Mouse (Mus musculus): ENCODE measurements at regions not wholly inside any gene's neighbourhood (a gene's known extent, or its start where the extent isn't known, plus 50 kb on each side); places are given as distances from the start of the nearest gene placed in this dataset. TPM values are rescaled to one million over a fixed set of nuclear protein-coding genes. Genes with fewer than 3 reads are reported as not detected.

DNA sequence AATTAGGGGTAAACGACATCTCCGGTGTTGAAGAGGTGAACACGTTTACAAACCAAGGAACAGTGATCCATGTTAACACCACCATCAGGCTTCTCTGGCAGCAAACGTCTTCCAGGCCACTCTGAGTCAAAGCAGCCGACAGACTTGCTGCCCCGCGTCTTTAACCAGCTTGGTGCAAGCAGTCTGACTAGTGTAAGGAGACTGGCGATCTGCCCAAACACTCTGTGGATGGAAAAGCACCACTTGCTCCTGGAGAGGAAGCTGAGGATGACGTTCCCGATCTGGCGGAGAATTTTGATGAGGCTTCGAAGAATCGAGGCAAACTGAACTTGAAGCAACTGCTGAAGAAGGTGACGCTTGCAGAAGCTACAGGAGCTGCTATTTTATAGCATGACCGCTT lies 57.5 kb upstream of the Med13l start:
- Histone ChIP-seq H3K4me3 (ENCODE audit: insufficient read depth, poor library complexity, severe bottlenecking) (no peak overlapping the region), H3ac (ENCODE audit: control insufficient read depth, insufficient read length, low read depth) (no peak overlapping the region), H3K36me3 (ENCODE audit: control insufficient read depth, insufficient read depth) (no peaks in the 10 kb centered on the region), H3K79me2 (ENCODE audit: control insufficient read depth, insufficient read depth) (no peaks in the 10 kb centered on the region), H3K79me3 (ENCODE audit: low read depth) (no peaks in the 10 kb centered on the region), H3K27me3 (ENCODE audit: control insufficient read depth, insufficient read depth, insufficient read length) (no peaks in the 10 kb centered on the region)
- TF ChIP-seq FOSL1 (IDR thresholded peaks at IDR 0.05; ENCODE audit: insufficient read depth, low read length, poor library complexity, severe bottlenecking): no peak
- TF ChIP-seq USF1 (IDR thresholded peaks at IDR 0.05; ENCODE audit: low read depth): no peak
- no peak for TF ChIP-seq CEBPB (IDR thresholded peaks at IDR 0.05; ENCODE audit: low read depth)
- no peak for TF ChIP-seq MAX (IDR thresholded peaks at IDR 0.05)
- TF ChIP-seq CTCF (IDR thresholded peaks at IDR 0.05; ENCODE audit: control insufficient read depth, insufficient read depth, insufficient read length): no peak
- no peak for TF ChIP-seq MYOD1 (IDR thresholded peaks at IDR 0.05; ENCODE audit: control insufficient read depth, insufficient read length, low read depth)
- TF ChIP-seq MYOG (IDR thresholded peaks at IDR 0.05; ENCODE audit: control insufficient read depth, extremely low read depth, insufficient read length): no peak

DNA sequence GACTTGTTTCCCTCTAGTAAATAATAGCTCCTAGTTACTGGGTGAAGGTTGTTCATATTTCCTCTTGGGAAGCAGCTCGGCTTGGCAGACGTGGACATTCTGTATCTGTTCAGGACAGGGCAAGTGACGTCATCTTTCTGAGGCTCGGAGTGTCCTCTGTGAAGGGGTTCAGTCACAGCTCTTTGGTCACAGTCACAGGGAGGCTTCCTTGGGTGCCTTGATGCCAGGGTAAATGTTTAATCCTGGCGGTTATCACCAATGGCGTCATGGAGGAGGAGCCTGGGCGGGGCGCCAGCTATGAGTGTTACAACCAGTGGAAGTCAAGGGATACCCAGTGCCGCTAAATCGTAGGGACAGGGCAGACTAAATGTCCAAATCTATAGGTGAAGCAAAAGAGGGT lies 56.3 kb upstream of the Med13l start:
- H3K36me3 ChIP-seq (ENCODE audit: control insufficient read depth, insufficient read depth): no peaks in the 10 kb centered on the region
- no peak overlapping the region for H3K4me3 ChIP-seq (ENCODE audit: insufficient read depth, poor library complexity, severe bottlenecking)
- H3ac ChIP-seq (ENCODE audit: control insufficient read depth, insufficient read length, low read depth): no peak overlapping the region
- no peaks in the 10 kb centered on the region for H3K79me3 ChIP-seq (ENCODE audit: low read depth)
- no peaks in the 10 kb centered on the region for H3K79me2 ChIP-seq (ENCODE audit: control insufficient read depth, insufficient read depth)
- TF ChIP-seq CTCF (IDR thresholded peaks at IDR 0.05; ENCODE audit: control insufficient read depth, insufficient read depth, insufficient read length) (no peak), MYOG (IDR thresholded peaks at IDR 0.05; ENCODE audit: control insufficient read depth, extremely low read depth, insufficient read length) (no peak), FOSL1 (IDR thresholded peaks at IDR 0.05; ENCODE audit: insufficient read depth, low read length, poor library complexity, severe bottlenecking) (no peak), MYOD1 (IDR thresholded peaks at IDR 0.05; ENCODE audit: control insufficient read depth, insufficient read length, low read depth) (no peak), MAX (IDR thresholded peaks at IDR 0.05) (no peak), CEBPB (IDR thresholded peaks at IDR 0.05; ENCODE audit: low read depth) (no peak), USF1 (IDR thresholded peaks at IDR 0.05; ENCODE audit: low read depth) (no peak)
- H3K27me3 ChIP-seq (ENCODE audit: control insufficient read depth, insufficient read depth, insufficient read length): no peaks in the 10 kb centered on the region

DNA sequence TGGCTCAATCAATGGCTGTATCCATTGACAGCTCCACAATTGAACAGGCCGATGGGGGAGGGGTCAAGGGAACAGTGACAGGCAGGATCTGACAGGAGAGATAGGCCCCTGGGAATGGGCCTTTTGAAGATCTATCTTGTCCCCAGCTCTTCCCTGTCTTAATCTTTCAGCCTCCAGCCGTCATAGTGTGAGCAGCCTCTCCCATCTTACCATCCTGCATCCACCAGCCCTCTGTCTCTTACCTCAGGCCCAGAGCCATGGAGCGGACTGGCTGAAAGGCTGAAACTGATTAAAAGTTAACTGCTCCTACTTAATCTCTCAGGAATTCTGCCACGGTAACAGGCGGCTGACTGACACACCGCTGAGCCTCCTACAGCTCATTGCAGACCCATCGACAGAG lies 55.6 kb upstream of the Med13l start:
- no peaks in the 10 kb centered on the region for H3K36me3 ChIP-seq (ENCODE audit: control insufficient read depth, insufficient read depth)
- H3K27me3 ChIP-seq (ENCODE audit: control insufficient read depth, insufficient read depth, insufficient read length): no peaks in the 10 kb centered on the region
- no peaks in the 10 kb centered on the region for H3K79me2 ChIP-seq (ENCODE audit: control insufficient read depth, insufficient read depth)
- H3ac ChIP-seq (ENCODE audit: control insufficient read depth, insufficient read length, low read depth): no peak overlapping the region
- no peaks in the 10 kb centered on the region for H3K79me3 ChIP-seq (ENCODE audit: low read depth)
- TF ChIP-seq CEBPB (IDR thresholded peaks at IDR 0.05; ENCODE audit: low read depth) (no peak), CTCF (IDR thresholded peaks at IDR 0.05; ENCODE audit: control insufficient read depth, insufficient read depth, insufficient read length) (no peak), USF1 (IDR thresholded peaks at IDR 0.05; ENCODE audit: low read depth) (no peak), FOSL1 (IDR thresholded peaks at IDR 0.05; ENCODE audit: insufficient read depth, low read length, poor library complexity, severe bottlenecking) (no peak), MAX (IDR thresholded peaks at IDR 0.05) (no peak), MYOD1 (IDR thresholded peaks at IDR 0.05; ENCODE audit: control insufficient read depth, insufficient read length, low read depth) (no peak), MYOG (IDR thresholded peaks at IDR 0.05; ENCODE audit: control insufficient read depth, extremely low read depth, insufficient read length) (no peak)
- no peak overlapping the region for H3K4me3 ChIP-seq (ENCODE audit: insufficient read depth, poor library complexity, severe bottlenecking)

DNA sequence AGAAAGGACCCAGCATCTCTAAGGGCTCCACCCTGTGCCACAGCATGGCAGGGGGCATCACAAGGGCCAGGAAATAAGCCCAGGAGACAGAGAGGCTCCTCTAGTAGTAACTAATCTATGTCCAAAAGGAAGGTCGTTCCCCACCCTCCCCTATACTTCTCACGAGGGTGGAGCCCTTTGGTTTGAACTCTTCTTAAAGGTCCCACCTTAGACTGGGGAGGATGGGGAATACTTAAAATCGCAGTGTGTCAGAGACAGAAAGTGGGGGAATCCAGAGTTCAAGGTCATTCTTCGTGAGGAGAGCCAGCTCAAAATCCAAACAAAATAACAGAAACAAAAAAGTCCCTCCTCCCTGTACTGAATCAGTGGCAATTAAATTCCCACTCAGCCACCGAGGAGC lies 50.6 kb upstream of the Med13l start:
- Histone ChIP-seq H3ac (ENCODE audit: control insufficient read depth, insufficient read length, low read depth) (no peak overlapping the region), H3K79me3 (ENCODE audit: low read depth) (no peaks in the 10 kb centered on the region), H3K36me3 (ENCODE audit: control insufficient read depth, insufficient read depth) (no peaks in the 10 kb centered on the region), H3K27me3 (ENCODE audit: control insufficient read depth, insufficient read depth, insufficient read length) (no peaks in the 10 kb centered on the region), H3K79me2 (ENCODE audit: control insufficient read depth, insufficient read depth) (no peaks in the 10 kb centered on the region), H3K4me3 (ENCODE audit: insufficient read depth, poor library complexity, severe bottlenecking) (no peak overlapping the region)
- TF ChIP-seq MAX (IDR thresholded peaks at IDR 0.05): no peak
- no peak for TF ChIP-seq USF1 (IDR thresholded peaks at IDR 0.05; ENCODE audit: low read depth)
- no peak for TF ChIP-seq MYOD1 (IDR thresholded peaks at IDR 0.05; ENCODE audit: control insufficient read depth, insufficient read length, low read depth)
- TF ChIP-seq CTCF (IDR thresholded peaks at IDR 0.05; ENCODE audit: control insufficient read depth, insufficient read depth, insufficient read length): no peak
- no peak for TF ChIP-seq MYOG (IDR thresholded peaks at IDR 0.05; ENCODE audit: control insufficient read depth, extremely low read depth, insufficient read length)
- no peak for TF ChIP-seq CEBPB (IDR thresholded peaks at IDR 0.05; ENCODE audit: low read depth)

Small RNA genes lying in the stretch of these regions (microRNA-seq; reads per million reads assigned to microRNA genes)
- gene Gm26455 (ENCODE audit: borderline microRNAs expressed): not detected

All from C2C12 (cell line).